Mouse (Mus musculus) induced T-regulatory cell, adult 2 months (primary cell): ENCODE data around the gene Hipk2.

Experiments
- DNase-seq: peaks from one replicate; pipeline ENCODE4 v3.0.0-alpha.2; 2012; ENCODE audit warnings: low read depth

Gene Hipk2

DNA sequence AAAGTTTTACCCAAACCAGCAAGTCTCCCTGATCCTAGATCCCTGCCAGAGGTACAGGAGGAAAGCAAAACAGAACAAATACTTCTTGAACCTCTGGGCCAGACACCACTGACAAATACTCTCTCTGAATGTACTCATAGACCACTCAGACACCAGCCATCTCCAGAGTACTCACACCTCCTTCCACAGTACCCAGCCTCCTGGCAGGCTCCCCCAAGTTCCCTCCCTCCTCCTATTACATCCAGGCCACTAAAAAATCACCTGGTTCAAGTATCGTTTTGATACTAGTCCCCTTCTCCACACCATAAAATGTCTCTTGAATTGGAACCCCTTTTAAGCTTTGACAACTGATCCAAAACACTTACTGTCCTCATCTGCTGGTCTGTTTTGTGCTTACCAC is 8.7 kb downstream of the Hipk2 start:
- DNase-seq = no peak

- DNase-seq = no peak
Observed at GRCm38 (mm10) chr6:38866761-38867160, 9.2 kb downstream of the Hipk2 start.

- DNase-seq = no peak
Observed at GRCm38 (mm10) chr6:38866357-38866756, 9.6 kb downstream of the Hipk2 start.

DNA sequence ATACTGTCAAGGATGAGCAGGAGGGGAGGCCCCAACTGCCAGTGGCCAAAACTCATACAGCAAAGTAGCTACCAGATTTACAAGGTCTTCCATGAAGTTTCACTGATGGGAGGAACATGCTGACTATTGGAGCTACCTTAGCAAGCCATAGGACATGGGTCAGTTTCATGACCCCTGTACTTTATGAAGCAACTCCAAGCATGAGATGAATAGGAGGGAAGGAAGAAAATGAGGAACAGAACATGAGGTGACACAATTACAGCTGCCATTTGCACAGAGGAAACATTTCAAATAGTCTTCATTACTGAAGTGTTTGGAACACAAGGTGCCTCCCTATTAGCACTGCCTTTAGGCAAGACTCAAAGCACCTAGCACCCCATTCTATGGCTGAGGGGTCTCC is 10.2 kb downstream of the Hipk2 start:
- no peak for DNase-seq

DNA sequence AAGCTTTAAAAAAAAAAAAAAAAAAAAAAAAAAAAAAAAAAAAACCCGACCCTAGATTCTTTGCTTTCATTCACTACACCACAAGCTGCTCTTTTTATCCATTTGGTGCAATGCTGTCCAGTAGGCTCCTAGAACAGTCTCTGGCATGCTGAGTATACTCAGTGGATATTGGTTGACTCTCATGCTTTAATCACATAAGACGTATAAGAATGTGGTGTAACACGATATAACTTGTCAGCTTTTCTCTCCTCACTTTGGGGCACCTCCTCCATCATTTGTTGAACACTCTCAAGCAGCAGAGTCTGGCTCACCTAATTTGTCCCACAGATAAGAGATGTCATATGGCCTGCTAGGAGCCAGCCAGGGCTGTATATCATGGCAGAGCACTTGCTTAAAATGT is 12.4 kb downstream of the Hipk2 start:
- no peak for DNase-seq

DNA sequence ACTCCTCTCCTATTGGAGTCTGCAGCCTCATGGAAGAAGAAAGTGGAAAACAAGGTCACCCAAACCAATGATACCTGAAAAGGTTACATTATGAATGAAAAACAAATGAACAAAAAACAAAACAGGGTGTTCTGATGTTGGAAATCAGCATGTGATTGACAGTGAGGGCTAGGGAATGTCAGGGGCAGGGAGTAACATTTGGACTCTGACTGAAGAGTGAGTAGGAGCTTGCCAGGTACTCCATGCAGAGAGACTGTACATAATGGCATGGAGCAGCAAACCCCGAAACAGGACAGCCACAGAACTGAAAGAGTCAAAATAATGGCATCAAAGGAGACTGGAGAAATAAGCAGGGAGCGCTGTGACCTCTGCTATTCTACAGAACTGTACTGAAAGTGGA is 15.7 kb downstream of the Hipk2 start:
- no peak for DNase-seq

DNA sequence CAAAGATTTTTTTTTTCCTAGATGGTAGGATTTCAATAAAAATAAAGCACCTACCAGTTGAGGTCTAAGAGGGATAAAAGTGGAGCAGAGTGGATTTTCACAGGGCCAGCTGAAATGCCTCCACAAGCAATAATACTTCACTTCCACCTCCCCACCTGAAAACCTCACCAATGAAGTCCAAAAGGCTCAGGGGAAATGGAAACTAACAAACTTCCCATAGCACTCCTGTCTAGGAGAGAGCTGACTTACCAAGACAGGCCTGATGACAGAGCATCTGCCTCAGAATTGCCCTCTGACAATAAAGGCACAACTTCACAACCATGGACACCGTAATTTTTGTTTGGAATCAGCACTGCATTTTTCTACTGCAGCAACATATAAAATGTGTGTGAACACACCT is 16.1 kb downstream of the Hipk2 start:
- no peak for DNase-seq

DNA sequence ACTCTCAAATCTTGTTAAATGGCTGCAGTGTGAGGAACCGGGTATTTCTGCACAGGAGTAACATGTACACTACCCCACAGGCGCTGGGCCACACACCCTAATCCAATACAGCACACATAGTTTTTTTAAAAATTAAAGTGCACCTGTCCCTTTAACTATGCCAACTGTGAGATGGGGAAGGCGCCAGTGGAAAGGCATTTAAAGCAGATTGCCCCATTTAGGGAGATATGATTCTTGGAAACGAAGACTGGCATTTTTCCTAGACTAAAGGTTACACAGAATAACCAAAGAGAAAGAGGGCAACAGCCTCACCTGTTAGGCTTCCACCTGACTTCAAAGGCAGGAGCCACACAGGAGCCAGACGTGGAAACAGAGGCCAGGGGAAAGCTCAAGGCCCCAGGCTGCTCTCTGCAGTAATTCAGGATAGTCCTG is 22.4 kb downstream of the Hipk2 start:
- DNase-seq = no peak

DNA sequence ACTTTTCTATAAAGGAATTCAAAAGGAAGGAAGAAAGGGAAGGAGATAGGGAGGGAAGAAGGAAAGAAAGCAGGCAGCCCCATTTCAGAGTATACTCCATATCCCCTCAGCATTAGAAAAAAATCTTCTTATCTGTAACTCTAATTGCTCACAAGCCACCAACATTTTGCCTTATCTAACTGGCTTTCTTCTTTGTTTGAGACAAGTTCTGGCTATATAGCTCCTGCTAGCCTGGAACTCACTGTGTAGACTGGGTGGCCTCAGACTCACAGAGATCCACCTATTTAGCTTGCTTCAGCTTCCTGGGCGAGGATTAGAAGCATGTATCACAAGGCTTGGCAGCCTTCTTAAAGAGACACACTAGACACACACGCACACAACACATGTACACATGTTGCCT is 24.2 kb downstream of the Hipk2 start:
- no peak for DNase-seq

- no peak for DNase-seq
Observed at GRCm38 (mm10) chr6:38850715-38851259, 25.2 kb downstream of the Hipk2 start.

GRCm38 (mm10) chr6:38847958-38848910 is 27.7 kb downstream of the Hipk2 start:
- peak; percentile 65 for DNase-seq

DNA sequence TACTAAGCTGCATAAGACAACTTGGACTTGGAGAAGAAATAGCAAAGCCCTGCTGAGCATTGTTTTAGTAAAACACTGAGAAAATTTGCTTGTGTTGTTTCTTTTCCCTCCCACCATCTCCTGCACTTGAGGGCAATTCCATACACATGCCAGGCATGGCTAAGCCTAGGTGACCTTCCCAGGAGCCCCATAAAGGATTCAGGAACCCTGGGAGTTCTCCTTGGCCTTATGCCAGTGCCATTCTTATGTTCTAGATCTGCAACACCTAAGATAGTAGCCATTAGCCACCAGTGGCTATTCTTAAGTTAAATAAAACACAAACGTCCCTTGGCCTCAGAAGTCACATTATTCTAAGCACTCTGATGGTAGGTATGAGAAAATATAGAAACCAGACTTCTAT is 28.5 kb downstream of the Hipk2 start:
- DNase-seq = no peak

DNA sequence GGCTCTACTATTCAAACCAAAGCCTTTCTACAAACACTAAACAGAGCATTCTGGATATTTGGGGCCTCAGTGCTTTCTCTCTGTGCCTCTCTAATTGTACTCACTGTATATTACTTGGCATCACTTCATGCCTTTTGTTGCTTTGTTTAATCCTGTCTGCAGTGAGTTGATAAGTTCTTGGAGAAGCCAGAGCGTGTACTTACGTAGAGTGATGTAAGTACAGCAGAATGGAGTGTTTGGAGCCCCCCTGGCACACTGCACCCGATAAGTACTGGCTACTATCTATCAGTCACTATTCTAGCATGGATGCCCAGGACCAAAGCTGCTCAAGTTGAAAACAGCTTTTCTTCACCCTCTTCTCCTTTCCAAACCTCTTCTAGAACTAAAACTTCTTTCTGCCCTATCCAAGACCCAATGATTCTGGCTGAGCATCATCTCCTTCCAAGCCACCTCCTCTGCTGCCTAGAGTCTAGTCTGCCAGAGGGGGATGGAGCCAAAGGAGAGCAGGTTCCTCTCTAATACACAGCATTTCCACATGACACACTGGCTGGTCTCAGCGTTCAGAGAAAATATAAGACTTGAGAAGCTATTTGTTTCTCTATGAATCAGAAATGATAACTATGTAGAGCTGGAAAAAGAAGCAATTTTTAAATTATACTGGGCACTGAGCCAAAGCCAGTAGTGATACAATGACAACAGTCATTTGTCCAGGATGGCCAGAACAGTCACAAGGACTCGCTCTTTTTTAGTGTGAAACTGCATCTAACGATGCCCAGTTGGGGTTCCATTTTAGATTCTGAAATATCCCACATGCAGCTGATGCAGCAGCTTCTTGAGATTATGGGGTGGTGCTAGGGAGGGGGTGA is 29.4 kb downstream of the Hipk2 start:
- no peak for DNase-seq

DNA sequence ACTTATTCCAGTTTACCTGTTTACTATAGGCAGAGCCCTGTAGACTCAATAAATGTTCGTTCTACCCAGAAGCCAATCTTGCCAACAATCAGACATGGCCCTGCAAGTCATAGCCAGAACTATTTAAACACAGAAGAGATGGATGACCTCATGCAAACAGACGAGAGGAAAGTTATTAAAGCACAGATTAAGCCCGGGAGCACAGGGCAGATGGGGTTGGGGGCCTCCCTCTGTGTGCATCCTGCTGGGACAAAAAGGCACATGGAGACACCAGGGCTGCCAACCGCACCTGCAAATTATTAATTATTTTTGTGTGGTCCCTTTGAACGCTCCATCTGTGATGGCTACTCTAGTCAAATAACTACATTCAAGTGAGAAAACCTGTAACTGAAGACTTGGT is 30.1 kb downstream of the Hipk2 start:
- no peak for DNase-seq

- no peak for DNase-seq
Observed at GRCm38 (mm10) chr6:38845117-38845516, 30.8 kb downstream of the Hipk2 start.

- no peak for DNase-seq
Observed at GRCm38 (mm10) chr6:38841551-38841950, 34.4 kb downstream of the Hipk2 start.

DNA sequence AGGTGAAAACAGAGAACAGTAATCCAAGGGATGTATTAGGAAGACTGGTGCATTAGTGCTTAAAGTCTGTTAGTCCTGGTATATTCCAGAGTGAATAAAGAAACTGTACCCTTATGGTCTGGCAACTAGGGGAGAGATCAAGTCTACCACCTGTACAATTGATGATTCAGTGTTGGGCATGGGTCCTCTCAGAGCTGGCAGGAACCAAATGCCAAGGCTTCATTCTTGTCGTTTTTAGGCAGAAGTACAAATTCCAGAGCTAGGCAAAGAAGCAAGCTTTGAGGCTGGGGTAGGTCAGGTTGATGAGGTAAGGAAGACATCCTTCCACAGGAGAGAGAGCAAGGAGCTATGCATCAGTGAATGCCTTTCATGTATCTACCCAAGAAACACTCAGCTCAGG is 35.2 kb downstream of the Hipk2 start:
- DNase-seq = no peak

GRCm38 (mm10) chr6:38840380-38840779 is 35.6 kb downstream of the Hipk2 start:
- DNase-seq = no peak

- no peak for DNase-seq
Observed at GRCm38 (mm10) chr6:38839891-38840290, 36.1 kb downstream of the Hipk2 start.

DNA sequence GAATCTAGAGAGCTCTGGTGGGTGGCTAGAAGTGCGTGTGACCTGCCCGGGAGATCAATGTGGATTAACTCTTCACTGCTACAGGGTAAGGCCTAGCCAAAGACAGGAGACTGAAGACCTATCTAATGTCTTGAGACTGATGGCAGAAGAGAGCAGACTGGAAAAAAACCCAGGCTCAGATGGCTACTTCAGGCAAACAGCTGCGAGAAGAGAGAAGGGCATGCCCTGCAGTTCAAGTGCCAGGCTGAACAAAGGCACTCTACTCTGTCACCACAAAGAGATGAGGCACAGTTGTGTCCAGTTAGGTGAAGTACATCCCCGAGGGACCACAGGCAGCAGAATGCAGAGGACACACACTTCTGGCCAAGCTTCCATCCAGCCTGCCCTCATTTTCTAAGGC is 37.9 kb downstream of the Hipk2 start:
- DNase-seq = no peak

- no peak for DNase-seq
Observed at GRCm38 (mm10) chr6:38835217-38835616, 40.7 kb downstream of the Hipk2 start.

- peak; percentile 29 for DNase-seq
Observed at GRCm38 (mm10) chr6:38834727-38835126, 41.2 kb downstream of the Hipk2 start.

DNA sequence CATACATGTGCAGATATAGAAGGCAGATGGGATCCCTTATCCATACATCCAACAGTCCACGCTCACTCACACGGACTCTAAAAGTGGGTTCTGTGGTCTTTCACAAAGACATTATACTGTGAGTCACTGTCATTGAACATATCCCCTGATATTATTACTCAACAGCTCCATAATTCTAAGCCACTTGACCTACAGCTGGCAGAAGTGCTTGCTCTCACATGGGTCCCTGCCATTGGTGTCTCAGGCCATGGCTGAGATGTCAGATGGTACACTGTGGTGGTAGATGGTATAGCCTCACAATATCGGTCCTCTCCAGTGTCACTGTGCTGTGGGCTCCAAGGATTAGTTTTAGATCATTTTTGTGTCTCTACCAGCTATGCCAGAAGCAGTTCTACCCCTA is 42.2 kb downstream of the Hipk2 start:
- no peak for DNase-seq
